Mouse (Mus musculus) retina, embryonic 14.5 days (tissue): ENCODE measurements around the gene Rcsd1.

Source experiments
- DNase-seq: peaks from one replicate; pipeline ENCODE4 v3.0.0-alpha.2; 2015; ENCODE audit warnings: low spot score

The Rcsd1 gene

DNA sequence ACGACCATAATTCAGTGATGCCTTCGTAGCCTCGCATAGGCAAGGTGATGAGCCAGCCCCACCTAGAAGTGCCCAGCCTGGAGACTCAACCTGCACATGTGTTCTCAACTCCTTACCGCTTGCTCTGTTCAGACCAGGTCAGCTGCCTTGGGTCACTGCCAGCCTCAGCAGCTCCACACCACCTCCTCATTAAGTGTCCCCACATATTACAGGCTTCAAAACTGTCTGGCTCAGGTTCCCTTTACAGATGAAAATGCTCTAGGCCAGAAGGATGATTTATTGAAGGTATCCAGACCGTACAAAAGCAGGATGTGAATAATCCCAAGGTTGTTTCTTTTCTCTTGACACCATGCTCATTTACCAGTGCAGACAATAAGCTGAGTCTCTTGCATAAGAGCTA, 83.7 kb downstream of the Rcsd1 start:
- no peak for DNase-seq

DNA sequence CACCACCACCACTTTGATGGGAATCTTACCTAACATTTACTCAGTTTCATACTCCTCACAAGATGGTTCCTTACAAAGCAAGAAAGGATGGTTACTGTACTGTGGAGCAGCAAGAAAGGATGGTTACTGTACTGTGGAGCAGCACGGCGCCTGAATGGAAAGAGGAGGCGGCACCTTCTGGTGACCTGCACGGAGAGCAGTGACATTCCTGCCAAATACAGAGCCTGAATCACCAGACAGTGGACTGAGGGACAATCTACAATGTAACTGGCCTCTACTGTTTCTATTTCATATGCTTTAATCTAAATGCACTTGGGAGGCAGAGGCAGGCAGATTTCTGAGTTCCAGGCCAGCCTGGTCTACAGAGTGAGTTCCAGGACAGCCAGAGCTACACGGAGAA, 84.5 kb downstream of the Rcsd1 start:
- DNase-seq = no peak

DNA sequence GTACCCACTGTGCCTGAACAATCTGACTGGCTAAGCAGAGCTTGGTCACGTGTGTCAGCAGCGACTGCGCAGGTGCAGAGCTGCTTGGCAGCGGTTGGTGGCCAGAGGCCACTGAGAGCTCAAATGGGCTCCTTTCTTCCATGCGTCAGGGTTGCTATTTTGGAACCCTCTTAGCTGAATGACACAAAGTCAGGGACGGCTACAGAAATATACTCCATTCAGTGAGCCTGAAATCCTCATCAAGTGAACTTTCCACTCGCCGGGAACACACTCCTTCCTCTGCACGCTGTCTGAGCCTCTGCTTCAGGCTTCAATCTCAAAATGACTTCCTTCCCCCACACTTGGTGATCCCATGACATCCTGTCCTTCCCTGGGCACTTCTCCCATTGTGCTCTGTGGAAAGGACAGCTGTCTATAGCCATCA, 91.3 kb downstream of the Rcsd1 start:
- no peak for DNase-seq

DNA sequence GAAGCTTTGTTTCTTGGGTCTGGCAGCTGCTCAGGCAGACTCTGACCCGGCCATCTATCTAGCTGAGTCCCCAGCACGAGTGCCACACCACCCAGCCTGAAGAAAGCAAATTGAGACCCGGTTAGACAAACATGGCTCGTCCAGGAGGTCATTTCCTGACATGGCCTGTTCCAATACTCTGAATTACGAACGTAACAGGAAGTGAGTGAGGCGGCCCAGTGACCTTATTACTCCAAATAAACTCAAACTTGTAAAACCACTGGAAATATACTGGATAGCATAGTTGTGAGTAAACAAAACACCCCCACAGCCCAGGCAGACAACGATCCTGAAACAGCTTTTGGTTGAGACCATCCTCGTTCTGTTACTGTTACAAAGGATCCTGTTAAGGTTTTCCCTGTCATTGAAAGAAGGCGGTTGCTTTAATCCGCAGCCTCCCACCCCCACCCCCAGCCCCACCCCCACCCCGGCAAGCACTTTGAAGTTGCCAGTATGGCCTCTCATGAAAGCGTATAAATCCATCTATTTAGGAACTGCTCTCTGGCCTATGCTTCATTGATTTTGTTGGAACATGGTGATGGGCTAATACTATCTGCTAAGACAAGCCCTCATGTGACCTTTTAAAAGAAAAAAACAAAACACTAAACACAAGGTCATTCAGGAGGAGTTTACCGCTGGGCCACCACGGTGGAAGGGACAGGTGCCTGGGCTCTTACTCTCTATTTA, 92.2 kb downstream of the Rcsd1 start:
- no peak for DNase-seq

DNA sequence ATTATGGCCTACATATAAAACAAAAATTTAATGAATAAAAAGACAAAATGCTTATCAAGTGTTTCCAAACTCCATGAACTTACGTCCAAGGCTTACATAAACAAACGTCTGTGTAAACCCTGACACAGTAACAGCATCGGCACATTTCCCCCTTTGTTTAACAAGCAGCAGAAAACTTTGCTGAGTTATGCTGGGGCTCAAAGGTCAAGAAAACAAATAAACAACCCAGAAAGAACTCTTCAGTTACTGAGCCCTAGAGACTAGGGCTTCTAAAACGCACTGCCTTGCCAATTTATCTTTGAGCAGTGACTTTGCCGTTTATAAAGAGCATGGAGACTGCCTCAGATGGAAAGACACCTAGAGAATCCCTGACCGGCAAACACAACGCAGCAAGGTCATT, 92.9 kb downstream of the Rcsd1 start:
- no peak for DNase-seq

DNA sequence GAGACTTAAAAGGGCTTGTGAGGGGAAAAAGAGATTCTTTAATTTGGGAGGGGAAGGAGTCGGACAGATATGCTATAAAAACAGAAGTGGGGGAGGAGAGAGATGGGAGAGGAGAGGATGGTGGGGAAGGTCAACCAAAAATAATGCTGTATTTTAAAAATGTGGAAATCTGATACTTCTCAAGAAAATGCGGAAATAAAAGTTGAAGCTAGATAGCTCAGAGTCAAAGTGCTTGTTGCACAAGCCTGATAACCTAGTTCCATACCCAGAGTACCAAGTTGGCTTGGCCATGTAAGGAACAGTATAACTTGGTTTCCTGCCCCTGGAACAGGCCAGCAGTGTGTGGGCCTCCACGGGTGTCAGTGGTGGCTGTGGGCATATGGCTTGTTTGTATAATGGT, 94.8 kb downstream of the Rcsd1 start:
- no peak for DNase-seq

DNA sequence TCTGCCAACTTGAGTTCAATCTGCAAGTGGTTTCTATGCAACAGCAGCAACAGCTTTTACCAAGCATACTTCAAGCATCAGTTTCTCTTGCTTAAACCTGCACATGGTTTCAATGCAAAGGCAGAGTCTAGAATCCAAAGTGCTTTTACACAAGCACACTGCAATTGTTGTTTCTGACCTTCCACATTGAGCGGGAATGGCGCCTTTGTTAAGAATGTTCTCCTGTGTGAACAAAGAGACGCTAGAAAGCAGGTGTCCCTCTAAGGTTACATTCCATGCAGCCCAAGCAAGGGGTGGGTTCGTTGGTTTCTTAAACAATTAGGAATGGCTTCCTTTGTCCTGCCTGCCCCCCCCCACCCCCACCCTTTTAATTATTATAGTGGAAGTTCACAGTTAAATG, 95.6 kb downstream of the Rcsd1 start:
- no peak for DNase-seq

DNA sequence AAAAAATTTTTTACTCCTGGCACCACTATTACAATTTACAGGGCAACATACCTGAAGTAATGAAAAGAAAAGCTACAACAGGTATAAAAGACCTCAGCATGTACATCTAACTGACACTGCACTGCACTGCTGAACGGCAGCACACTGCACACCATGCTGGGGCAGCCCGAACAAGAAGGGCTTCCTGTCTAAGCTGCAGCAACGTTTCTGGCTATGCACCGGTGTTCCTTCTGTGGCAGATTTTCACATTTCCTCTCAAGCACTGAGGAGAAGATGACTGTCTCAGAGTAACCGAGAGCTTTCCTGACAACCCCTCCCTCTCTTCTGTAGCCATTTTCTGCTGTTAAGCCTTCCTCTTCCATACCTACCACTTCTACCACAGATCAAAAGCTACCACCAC, 96.8 kb downstream of the Rcsd1 start:
- no peak for DNase-seq

DNA sequence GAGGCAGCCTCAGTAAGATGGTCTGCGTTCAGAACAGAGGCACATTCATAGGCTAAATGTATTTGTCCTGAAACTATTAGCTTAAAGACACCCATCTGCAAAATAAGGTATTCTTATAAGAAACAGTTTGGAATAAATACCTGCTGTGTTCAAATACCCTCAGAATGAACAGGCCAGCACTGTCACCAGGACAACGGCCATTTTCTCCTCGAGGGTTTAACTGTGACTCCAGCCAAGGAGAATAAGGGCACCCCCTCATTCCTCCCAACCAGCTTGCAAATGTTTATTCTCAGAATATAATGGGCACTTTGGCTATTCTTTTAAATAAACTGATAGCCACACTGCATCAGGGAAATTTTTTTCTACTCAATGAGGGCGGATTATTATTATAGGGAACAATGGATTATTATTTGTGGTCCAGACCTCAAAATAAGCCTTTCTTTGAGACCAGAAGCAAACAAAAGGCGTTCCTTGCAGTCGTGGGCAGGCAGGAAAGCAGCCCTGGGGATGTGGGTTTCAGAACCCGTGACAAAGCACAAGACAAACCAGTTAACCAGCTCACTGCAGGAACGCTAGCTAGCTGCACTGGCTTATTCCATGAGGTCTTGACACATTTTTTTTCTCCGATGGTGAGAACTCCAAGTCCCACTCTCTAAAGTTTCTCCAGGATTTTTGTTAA, 99.1 kb downstream of the Rcsd1 start:
- no peak for DNase-seq

DNA sequence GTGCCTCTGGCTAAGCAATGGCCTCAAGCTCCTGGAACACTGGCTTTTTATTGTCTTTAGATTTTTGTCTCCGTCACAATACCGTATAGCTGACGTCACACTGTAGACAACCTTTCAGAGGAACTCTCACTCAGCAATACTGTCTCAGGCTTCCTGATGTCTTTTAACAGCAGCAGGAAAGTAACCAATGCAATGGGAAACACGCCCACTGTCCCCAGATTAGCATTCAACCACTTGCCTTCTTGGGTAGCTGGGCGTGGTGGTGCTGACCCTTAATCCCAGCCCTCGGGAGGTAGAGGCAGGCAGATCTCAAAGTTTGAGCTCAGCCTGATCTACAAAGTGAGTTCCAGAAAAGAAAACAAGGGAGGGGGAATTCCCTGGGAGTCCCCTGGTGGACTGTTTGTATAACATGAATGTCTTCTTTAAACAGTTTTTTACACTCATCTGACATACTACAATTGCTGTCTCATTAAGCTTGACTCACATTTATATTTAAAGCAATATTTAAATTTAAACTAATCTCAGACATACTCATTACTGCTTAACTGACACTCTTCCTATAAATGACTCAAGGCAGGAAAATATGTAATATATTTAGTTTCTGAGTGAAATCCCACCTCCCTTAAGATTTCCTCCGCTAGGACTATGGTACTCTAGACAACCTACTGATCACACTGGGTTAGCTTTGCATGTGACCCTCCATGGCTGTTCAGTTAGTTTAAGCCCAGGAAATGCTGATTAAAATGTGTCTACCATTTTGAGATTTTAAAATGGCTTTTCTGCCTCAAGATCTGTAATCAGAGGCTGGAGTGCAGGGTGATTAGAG, 99.8 kb downstream of the Rcsd1 start:
- DNase-seq = no peak

DNA sequence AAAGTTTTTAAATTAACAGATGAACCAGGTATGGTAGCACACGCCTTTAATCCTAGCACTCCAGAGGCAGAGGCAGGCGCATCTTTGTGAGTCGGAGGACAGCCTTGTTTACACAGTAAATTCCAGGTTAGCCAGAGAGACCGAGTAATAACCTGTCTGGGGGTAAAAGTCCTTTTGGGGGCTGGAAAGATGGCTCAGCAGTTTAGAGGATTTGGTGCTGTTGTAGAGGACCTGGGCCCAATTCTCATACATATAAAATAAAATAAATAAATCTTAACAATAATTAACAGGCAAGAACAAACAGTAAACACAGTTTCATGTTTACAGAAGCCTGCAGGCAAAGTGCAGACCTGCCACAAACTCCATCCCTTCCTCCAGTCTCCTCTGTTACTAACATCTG, 100.7 kb downstream of the Rcsd1 start:
- no peak for DNase-seq

DNA sequence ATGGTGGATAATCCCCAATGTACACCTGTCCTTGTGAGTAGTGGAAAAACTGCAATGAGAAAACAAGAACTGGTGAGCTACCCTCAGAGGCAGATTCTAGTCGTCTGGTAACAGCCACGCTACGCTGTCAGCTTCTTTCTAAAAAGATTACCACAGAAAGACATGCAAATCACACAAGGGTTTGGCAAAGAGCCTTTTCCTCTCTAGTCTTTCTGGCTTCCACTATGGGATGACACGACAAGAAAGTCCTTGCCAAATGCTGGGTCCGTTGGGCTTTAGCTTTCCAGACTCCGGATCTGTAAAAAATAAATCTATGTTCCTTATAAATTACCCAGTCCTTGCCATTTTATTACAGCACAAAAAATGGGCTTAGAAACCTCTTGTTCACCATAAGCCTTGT, 103.8 kb downstream of the Rcsd1 start:
- DNase-seq = no peak

DNA sequence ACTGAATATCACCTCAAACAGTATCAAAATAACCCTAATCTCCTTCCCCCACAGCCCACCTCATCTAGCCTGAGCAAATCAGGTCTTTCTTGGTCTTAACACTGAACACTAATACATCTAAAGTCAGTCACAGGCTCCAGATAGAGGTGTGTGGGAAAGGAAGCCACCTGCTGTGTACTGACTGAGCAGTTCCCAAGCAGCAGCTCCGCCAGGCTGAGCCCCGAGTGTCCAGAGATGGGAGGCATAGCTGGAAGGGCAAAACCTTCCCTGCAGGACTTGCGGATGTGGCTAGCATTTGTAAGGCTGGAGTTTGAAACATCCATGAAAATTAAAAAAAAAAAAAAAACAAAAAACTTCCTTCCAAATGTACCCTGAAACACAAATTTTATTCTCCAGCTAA, 104.4 kb downstream of the Rcsd1 start:
- DNase-seq = no peak

DNA sequence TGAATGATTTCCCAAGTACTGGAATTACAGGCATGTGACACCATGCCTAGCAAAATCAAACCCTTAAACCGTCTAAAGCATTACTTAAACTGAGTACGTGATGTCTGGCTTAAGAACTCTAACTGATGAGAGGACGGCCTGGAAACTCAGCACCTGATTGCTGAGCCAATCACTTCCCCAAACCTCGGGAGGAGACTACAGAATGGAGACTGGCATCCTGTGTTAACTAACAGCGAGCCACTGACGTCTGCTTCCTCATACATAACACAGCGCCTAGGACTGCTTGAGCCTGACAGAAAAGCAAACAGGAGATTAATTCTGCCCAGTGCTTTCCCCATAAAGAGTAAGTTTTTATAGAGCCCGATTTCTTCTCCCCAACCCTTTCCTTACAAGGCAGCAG, 105.4 kb downstream of the Rcsd1 start:
- no peak for DNase-seq

DNA sequence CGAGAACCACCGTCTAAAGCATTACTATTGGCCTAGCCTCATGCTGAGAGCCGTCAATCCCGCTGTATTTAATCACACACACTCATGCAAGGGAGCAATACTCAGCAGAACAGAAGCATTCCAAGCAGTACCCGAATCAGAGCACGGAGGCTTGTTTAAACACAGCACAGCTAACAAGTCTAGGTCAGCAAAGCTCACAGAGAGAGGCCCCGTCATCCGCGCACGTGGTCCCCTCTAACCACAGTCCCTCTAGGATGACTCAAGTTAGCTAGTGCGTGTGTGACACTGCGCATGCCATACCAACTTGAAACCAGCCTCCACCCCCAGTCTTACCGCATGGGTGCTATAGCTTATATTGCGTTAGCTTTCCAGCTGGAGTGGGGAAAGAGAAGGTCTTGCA, 106.3 kb downstream of the Rcsd1 start:
- no peak for DNase-seq

DNA sequence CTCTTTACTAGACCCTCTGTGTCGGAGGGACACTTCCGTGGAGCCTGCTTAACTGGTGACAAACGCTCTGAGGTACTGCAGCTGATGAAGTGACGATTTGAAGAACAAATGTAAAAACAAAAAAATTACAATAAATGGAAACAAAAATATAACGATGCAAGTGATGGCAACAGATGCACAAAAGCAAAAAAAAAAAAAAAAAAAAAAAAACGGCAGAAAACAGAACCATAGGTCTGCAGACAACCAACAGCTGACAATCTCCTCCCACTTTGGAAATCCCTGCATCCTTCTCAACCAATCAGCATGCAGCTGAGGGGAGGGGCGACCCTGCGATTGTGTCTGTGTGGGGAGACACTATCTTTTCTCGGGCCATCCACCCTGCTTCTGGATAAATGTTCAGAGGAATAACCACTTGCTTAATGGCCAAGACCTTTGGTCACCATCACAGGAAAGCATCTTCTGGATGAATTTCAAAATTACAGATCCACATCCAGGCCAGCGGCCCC, 107.7 kb downstream of the Rcsd1 start:
- DNase-seq = no peak
